Mouse (Mus musculus): ENCODE data around the gene Psmg3.

- TF ChIP-seq CTCF (IDR thresholded peaks at IDR 0.05; ENCODE audit: low read depth, low read length) (no peak), POLR2A (IDR thresholded peaks at IDR 0.05; ENCODE audit: borderline replicate concordance, low read depth, low read length) (no peak)
These were observed 27.6 kb downstream of the Psmg3 start for GRCm38 (mm10) chr5:139799041-139799440.
